Mouse (Mus musculus): Measurements from ENCODE around the gene Mapk7. TPM values are rescaled to one million over a fixed set of nuclear protein-coding genes. Genes with fewer than 3 reads are reported as not detected.

Gene Mapk7
- total RNA-seq, 2 experiments from 2014 or later: 2.6 to 3.8 TPM

GRCm38 (mm10) chr11:61470880-61471279 lies 23.3 kb downstream of the Mapk7 start:
- intact Hi-C loops (cut with DNase I): no loop called here

DNA sequence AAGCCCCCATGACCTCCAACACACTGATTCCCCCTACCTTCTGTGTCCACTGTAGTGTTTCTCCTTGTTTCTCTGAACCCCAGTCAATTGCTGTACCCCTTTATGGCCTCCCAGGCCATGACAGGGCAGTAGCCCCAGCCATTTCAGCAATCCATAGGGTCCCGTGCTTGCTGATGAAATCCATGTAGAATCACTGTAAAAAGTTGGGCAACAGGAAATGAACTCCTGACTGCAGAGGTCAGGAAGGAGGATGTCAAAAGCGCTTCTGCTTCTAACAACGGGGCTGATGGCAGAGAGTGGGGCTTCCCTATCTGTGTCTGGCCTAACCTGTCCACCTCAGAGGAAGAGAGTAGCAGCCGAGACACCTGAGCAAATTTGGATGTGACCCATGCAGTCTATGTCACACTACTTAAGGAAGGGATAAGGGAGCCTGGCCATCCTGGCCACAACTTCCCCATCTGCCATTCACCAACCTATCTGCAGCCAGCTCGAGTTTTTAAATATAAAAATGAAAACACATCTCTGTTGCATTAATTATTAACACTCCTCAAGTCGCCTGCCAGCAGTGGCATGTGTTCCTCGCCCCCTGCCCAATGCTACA lies 24.8 kb downstream of the Mapk7 start:
- DNase-seq: no peak
- intact Hi-C loops (cut with DNase I): no loop called here

More at GRCm38 (mm10) chr11:61470880-61471279, 23.3 kb downstream of the Mapk7 start:
- DNase-seq: no peak

- DNase-seq: no peak
- intact Hi-C loops (cut with DNase I): no loop called here
These were observed 25.7 kb downstream of the Mapk7 start for GRCm38 (mm10) chr11:61468534-61468933.

GRCm38 (mm10) chr11:61465422-61465821 lies 28.8 kb downstream of the Mapk7 start:
- DNase-seq: no peak
- intact Hi-C loops (cut with DNase I): no loop called here

DNA sequence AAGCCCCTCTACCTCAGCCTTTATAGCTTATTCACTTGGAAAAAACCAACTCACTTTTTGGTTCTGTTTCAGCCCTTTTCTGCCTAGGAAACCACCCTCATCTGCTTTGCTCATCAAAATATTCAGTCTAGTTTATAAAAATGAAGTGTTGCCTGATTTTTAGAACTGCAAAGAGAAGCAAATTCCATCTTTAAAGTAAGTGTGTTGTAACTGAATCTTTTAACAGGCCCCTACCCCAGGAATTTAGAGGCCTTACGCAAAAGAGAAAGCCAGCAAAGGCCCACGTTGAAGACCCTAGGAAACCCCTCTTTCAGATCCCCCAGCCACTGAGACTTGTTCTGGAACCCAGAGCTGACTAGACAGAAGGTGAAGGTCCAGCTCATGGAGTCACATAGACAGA lies 30.1 kb downstream of the Mapk7 start:
- no peak for DNase-seq
- intact Hi-C loops (cut with DNase I): no loop called here

DNA sequence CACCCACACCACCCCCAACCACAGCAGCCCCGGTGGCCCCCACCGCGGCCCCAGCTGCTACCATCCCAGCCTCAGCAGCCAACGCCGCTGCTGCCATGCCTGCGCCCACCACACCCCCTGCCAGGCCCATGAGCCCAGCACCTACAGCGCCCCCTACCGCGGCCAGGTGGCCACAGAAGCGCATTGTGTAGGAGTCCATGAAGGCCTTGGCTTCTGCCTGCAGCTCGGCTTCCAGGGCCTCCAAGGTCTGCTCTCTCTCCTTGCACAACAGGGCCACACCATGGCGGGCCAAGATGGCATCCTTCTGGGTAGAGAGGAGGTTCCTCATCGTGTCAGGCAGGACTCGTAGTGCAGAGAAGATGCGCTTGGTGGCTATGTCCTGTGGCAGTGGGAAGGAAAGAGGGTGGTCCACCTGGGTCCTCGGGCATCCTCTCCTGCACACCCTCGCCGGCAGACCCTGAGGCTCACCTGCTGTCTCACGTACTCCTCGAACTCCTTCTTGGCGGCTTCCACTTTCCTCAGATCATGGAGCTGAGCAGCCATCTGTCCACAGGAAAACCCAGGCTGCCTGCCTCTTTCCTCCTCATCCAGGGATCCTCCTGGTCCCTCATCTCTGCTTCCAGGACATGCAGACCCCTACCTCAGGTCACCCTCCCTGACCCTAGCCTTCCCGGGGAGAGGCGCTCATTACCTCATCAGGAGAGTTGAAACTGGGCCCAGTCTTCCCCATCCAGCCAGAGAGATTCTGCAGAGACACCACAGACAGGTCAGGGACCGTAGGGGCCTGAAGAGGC lies 44.5 kb downstream of the Mapk7 start:
- intact Hi-C loops (cut with DNase I): no loop called here
- no peak for DNase-seq

DNA sequence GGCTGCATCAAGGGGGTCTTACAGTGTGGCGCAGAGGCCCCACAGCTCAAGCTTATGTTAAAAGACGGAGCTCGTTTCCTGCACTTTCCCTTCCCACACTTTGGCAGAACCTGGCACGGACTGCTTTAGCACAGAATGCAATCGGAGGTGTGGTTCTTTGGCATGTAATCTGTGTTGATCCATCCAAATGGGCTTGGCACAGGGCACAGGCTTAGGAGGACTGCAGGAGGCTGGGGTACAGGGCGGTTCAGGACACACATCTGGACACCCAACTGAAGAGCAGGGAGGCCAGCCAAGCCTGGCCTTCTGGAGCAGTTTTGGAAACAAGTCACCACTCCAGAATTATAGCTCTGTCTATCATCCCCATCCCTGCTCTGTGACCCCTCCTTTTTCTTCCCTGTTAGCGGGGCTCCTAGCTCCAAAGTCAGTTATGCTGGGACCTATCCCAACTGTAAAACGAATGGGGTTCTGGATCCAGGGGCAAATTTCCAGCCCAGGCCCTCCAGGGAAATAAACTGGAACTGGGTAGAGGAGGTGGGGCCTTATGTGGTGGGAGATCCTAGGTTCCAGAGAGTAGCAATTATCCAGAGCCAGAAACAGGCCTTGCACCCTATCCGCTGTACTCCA lies 45.5 kb downstream of the Mapk7 start:
- intact Hi-C loops (cut with DNase I): no loop called here
- DNase-seq: peak; percentile 62 to 71

- intact Hi-C loops (cut with DNase I): no loop called here
- DNase-seq: no peak
These were observed 46.2 kb downstream of the Mapk7 start for GRCm38 (mm10) chr11:61448041-61448440.

GRCm38 (mm10) chr11:61447296-61447695 lies 46.9 kb downstream of the Mapk7 start:
- intact Hi-C loops (cut with DNase I): no loop called here
- no peak for DNase-seq

- DNase-seq: no peak
- intact Hi-C loops (cut with DNase I): no loop called here
These were observed 50.4 kb downstream of the Mapk7 start for GRCm38 (mm10) chr11:61443807-61444206.

DNA sequence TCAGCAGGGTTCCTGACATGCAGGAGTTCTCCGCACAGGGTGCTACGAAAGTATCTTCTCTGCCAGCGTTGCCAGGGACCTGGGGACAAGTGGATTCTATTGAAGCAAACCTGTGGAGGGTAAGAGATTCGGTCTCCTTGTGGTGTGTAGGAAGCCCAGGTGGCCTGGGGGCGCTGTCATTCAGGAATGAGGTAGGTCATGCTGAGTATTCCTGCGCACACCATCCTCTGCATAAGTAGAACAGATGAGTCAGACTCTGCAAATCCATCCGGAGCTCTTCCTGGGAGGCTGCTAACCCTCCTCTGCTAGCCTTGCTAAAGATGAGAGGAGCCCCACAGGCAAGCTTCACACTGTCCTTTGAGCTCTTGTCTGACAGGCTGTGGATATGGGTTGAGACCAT lies 52.5 kb downstream of the Mapk7 start:
- intact Hi-C loops (cut with DNase I): no loop called here
- DNase-seq: no peak

DNA sequence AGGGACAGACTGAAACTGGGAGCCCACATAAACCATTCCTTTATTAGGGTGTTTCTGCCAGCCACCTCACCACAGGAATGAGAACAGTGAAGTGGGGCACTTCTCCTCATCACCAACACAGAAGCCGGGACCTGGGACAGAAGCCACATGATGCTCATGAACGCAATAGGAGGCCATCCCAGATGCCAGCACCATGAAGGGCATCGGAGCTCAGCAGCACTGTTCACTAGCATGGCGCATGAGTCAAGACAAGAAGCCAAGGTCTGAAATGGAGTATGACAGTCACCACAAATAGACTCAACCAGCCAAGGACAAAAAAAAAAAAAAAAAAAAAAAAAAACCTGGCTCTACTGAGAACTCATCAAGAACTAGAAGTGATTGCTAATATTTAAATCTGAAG lies 53.8 kb downstream of the Mapk7 start:
- intact Hi-C loops (cut with DNase I): no loop called here
- DNase-seq: no peak

DNA sequence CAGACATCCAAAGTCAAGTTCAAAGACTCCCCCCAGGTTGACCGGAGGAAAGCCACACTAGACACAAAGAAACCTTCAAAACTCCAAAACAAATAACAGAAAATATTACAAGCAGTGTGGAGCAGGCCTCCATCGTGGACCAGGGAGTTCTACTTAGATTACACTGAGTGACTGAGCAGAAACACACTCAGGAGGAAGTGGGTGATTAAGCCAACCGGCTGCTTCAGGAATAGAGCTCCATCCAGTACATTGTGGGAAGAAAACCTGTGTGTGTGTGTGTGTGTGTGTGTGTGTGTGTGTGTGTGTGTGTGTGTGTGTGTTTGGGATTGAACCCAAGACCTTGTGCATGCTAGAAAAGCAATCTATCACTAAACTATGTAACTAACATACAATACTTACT lies 55.0 kb downstream of the Mapk7 start:
- intact Hi-C loops (cut with DNase I): loop anchor here (5.0 kb wide), 1 partner anchor 48 kb away; the partner anchor contains the start of gene Mfap4
- DNase-seq: no peak

Other genes starting within 250 kb of the Mapk7 start
- gene Aldh3a2, start 226.9 kb downstream of the Mapk7 start, total RNA-seq (2021): 10 to 100 TPM; 12.1 to 14.4 TPM
- gene Slc47a2, start 151.5 kb downstream of the Mapk7 start, total RNA-seq (2021): not detected
- 10 to 100 TPM; 19.1 to 22.9 TPM for gene Slc47a1, start 116.1 kb downstream of the Mapk7 start, total RNA-seq (2021)
- under 1 TPM; 0.07 to 0.23 TPM for gene Rnf112, start 40.3 kb downstream of the Mapk7 start, total RNA-seq (2021)
- gene Mfap4, start 9.0 kb downstream of the Mapk7 start, total RNA-seq (2021): 10 to 100 TPM; 26.7 to 34.9 TPM
- gene B9d1, start 10.7 kb upstream of the Mapk7 start, total RNA-seq (2021): 1 to 10 TPM; 3.9 to 5.2 TPM
- 10 to 100 TPM; 13.9 to 20.4 TPM for gene Epn2, start 85.3 kb upstream of the Mapk7 start, total RNA-seq (2021)
- 1 to 10 TPM; 4.4 to 5.5 TPM for gene Grap, start 158.9 kb upstream of the Mapk7 start, total RNA-seq (2021)
- under 1 TPM; 0.12 to 0.18 TPM for gene Fam83g, start 189.7 kb upstream of the Mapk7 start, total RNA-seq (2021)
- not detected for gene Slc5a10, start 226.4 kb upstream of the Mapk7 start, total RNA-seq (2021)